Mouse (Mus musculus): ENCODE measurements at regions not wholly inside any gene's neighbourhood (a gene's known extent, or its start where the extent isn't known, plus 50 kb on each side); places are given as distances from the start of the nearest gene placed in this dataset.

- peak; percentile 86 for DNase-seq
- Histone ChIP-seq H3K9ac (no peak overlapping the region), H3K4me3 (ENCODE audit: low read depth, low read length) (no peak overlapping the region), H3K4me2 (no peak overlapping the region), H3K36me3 (ENCODE audit: insufficient read depth) (no peaks in the 10 kb centered on the region), H3K27ac (ENCODE audit: low read depth) (no peak overlapping the region), H3K4me1 (ENCODE audit: insufficient read depth) (no peaks in the 10 kb centered on the region), H3K27me3 (ENCODE audit: insufficient read depth, low read length) (no peaks in the 10 kb centered on the region), H3K9me3 (ENCODE audit: low read depth, low read length) (no peaks in the 10 kb centered on the region)
- peak; percentile 83; the same call in 1 of the 2 replicates for ATAC-seq (ENCODE audit: insufficient read depth)
- 22% methylated on average over 2 of the region's 2 CpGs for WGBS
- no peak for TF ChIP-seq CTCF (IDR thresholded peaks at IDR 0.05; ENCODE audit: low read depth)
These were observed 164.5 kb downstream of the Gm765 start for GRCm38 (mm10) chr6:98178005-98178404.

- no peak for TF ChIP-seq CTCF (IDR thresholded peaks at IDR 0.05; ENCODE audit: low read depth)
- H3K4me1 ChIP-seq (ENCODE audit: insufficient read depth), result no peaks in the 10 kb centered on the region
- no peaks in the 10 kb centered on the region for H3K36me3 ChIP-seq (ENCODE audit: insufficient read depth)
- DNase-seq (no peak), ATAC-seq (ENCODE audit: insufficient read depth) (no peak)
- H3K4me3 ChIP-seq (ENCODE audit: low read depth, low read length), result no peak overlapping the region
- H3K4me2 ChIP-seq, result no peak overlapping the region
- no peak overlapping the region for H3K9ac ChIP-seq
- 62% methylated on average over 12 of the region's 12 CpGs for WGBS
- no peaks in the 10 kb centered on the region for H3K9me3 ChIP-seq (ENCODE audit: low read depth, low read length)
- H3K27ac ChIP-seq (ENCODE audit: low read depth), result no peak overlapping the region
- no peaks in the 10 kb centered on the region for H3K27me3 ChIP-seq (ENCODE audit: insufficient read depth, low read length)
These were observed 193.3 kb downstream of the Gm765 start for GRCm38 (mm10) chr6:98149043-98149813.

GRCm38 (mm10) chr6:98147855-98148254, 194.7 kb downstream of the Gm765 start:
- TF ChIP-seq CTCF (IDR thresholded peaks at IDR 0.05; ENCODE audit: low read depth), result no peak
- no peak overlapping the region for H3K27ac ChIP-seq (ENCODE audit: low read depth)
- H3K4me3 ChIP-seq (ENCODE audit: low read depth, low read length), result no peak overlapping the region
- H3K4me2 ChIP-seq, result no peak overlapping the region
- ATAC-seq (ENCODE audit: insufficient read depth) (no peak), DNase-seq (no peak)
- H3K9ac ChIP-seq, result no peak overlapping the region
- 88% methylated on average over 5 of the region's 5 CpGs for WGBS
- H3K36me3 ChIP-seq (ENCODE audit: insufficient read depth), result no peaks in the 10 kb centered on the region
- no peaks in the 10 kb centered on the region for H3K27me3 ChIP-seq (ENCODE audit: insufficient read depth, low read length)
- H3K9me3 ChIP-seq (ENCODE audit: low read depth, low read length), result no peaks in the 10 kb centered on the region
- H3K4me1 ChIP-seq (ENCODE audit: insufficient read depth), result no peaks in the 10 kb centered on the region

GRCm38 (mm10) chr6:98132931-98133330, 209.6 kb downstream of the Gm765 start:
- no peak overlapping the region for H3K4me2 ChIP-seq
- H3K9ac ChIP-seq, result no peak overlapping the region
- no peaks in the 10 kb centered on the region for H3K36me3 ChIP-seq (ENCODE audit: insufficient read depth)
- H3K9me3 ChIP-seq (ENCODE audit: low read depth, low read length), result no peaks in the 10 kb centered on the region
- DNase-seq (peak; percentile 76), ATAC-seq (ENCODE audit: insufficient read depth) (no peak)
- H3K27ac ChIP-seq (ENCODE audit: low read depth), result no peak overlapping the region
- WGBS, result 20% methylated on average over 2 of the region's 2 CpGs
- no peaks in the 10 kb centered on the region for H3K27me3 ChIP-seq (ENCODE audit: insufficient read depth, low read length)
- no peaks in the 10 kb centered on the region for H3K4me1 ChIP-seq (ENCODE audit: insufficient read depth)
- H3K4me3 ChIP-seq (ENCODE audit: low read depth, low read length), result no peak overlapping the region
- TF ChIP-seq CTCF (IDR thresholded peaks at IDR 0.05; ENCODE audit: low read depth), result peak; percentile 82

- Histone ChIP-seq H3K4me3 (ENCODE audit: low read depth, low read length) (no peak overlapping the region), H3K36me3 (ENCODE audit: insufficient read depth) (no peaks in the 10 kb centered on the region), H3K4me1 (ENCODE audit: insufficient read depth) (no peaks in the 10 kb centered on the region), H3K27me3 (ENCODE audit: insufficient read depth, low read length) (no peaks in the 10 kb centered on the region), H3K9ac (no peak overlapping the region), H3K27ac (ENCODE audit: low read depth) (no peak overlapping the region), H3K4me2 (no peak overlapping the region), H3K9me3 (ENCODE audit: low read depth, low read length) (no peaks in the 10 kb centered on the region)
- ATAC-seq (ENCODE audit: insufficient read depth) (no peak), DNase-seq (peak; percentile 40)
- TF ChIP-seq CTCF (IDR thresholded peaks at IDR 0.05; ENCODE audit: low read depth), result no peak
- 46% methylated on average over 7 of the region's 7 CpGs for WGBS
These were observed 217.1 kb downstream of the Gm765 start for GRCm38 (mm10) chr6:98125434-98125833.

- DNase-seq (no peak), ATAC-seq (ENCODE audit: insufficient read depth) (no peak)
- TF ChIP-seq CTCF (IDR thresholded peaks at IDR 0.05; ENCODE audit: low read depth), result no peak
- Histone ChIP-seq H3K27me3 (ENCODE audit: insufficient read depth, low read length) (no peaks in the 10 kb centered on the region), H3K4me3 (ENCODE audit: low read depth, low read length) (no peak overlapping the region), H3K9me3 (ENCODE audit: low read depth, low read length) (no peaks in the 10 kb centered on the region), H3K36me3 (ENCODE audit: insufficient read depth) (no peaks in the 10 kb centered on the region), H3K4me2 (no peak overlapping the region), H3K9ac (no peak overlapping the region), H3K27ac (ENCODE audit: low read depth) (no peak overlapping the region), H3K4me1 (ENCODE audit: insufficient read depth) (peaks cover 7% of the 10 kb centered on the region; the same call in 1 of the 2 replicates)
- whole genome bisulfite sequencing, result 43% methylated on average over 9 of the region's 9 CpGs
These were observed 224.0 kb downstream of the Gm765 start for GRCm38 (mm10) chr6:98118355-98119150.
